Mouse (Mus musculus) layer of hippocampus, adult 8-10 months (tissue): ENCODE measurements at regions not wholly inside any gene's neighbourhood (a gene's known extent, or its start where the extent isn't known, plus 50 kb on each side); places are given as distances from the start of the nearest gene placed in this dataset.
"Not testable (repeated sequence)": the region's sequence is repeated elsewhere in the genome, so short reads cannot be mapped to it uniquely, and the experiment has no call there.

Experiments
- DNase-seq, 2 experiments: peaks; one replicate each; pipeline ENCODE4 v3.0.0; 2022; ENCODE audit warnings: low spot score in 2 of 2

GRCm38 (mm10) chr13:12726831-12727230, 73.0 kb downstream of the Prl2c3 start:
- DNase-seq, result not testable (repeated sequence)

DNA sequence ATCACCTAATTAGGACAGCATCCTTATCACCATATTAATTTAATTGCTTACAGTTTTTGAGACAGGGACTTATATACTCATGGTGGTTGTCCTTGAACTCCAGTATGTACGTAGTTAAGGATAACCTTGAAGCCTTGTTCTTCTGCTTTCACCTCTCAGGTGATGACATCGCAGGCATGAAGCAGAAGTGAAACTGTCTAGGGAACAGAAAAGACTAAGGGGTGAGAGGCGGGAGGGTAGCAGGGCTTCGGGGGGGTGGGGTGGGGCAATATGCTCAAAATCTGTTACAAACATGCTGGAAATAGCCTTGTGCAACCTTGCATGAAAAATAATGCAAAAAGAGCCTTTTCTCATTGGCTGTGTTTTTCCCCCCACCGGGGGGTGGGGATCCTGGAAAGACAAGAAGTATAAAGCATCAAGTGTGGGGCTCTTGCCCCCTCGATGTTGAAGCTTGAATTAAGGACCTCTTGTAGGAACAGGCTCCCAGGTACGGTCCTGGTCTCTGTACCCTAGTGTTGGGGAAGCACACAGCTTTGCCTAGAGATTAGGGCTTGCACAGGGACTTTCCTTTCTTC, 81.8 kb downstream of the Prl2c3 start:
- DNase-seq, result not testable (repeated sequence)

DNA sequence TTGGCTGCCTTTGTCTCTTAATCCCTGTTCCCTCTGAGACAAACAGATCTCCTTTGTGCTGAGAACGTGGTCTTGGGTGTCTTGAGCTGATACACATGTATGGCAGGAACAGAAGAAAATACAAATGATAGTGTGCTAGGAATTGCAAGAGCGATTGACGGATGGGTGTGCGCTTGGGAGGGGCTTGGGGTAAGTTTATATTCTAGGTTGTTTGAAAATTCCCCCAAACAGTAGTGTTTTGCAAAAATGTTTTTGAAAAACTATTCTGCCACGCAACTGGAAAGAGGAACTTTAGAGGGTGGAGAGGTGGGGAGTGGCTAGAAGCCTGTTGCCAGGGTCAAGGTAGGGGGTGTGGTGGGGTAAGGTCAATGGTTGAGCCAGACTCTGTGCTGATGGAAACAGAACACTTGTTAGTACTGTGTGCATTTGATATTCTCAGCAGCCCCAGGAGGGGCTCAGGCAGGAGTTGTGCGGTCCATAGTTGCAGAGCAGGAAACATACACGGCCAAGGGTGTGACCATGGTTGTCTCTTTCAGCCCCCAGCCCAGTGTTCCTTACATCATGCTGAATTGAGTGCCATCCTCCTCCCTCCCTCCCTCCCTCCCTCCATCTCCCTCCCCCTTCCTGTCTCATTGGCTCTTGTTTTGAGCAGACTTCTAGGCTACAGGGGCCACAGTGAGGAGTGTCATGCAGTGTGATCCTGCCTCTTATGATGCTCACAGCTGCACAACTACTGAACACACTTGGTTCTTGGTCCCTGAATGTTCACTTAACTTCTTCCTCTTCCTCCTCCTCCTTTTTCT, 88.2 kb downstream of the Prl2c3 start:
- no peak for DNase-seq

- not testable (repeated sequence) for DNase-seq
Observed at GRCm38 (mm10) chr13:12702804-12703612, 96.9 kb downstream of the Prl2c3 start.

- not testable (repeated sequence) for DNase-seq
Observed at GRCm38 (mm10) chr13:12702111-12702803, 97.6 kb downstream of the Prl2c3 start.

DNA sequence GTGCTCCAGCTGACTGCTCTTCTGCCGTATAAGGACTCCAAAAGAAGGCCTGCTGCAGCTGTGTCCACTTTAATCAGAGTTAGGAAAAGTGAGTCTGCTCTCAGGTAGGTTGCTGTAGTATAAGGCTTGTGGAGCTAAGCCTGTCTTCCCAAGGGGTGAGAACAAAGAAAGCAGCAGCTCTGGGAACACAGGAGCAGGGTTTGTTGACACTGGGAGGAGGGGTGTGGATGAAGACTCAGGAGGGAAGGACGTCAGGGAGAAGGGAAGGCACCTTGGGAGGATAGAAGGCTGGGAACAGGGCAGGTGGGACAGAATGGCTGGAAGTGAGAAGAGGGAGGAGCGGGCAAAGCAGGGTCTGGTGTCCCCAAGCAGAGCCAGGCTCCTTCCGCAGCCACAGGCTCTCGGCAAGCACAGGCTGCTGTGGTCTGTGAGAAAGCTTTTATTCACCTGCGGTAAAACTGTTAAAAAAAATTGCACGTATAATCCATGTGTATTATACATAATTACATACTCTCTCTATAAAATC, 106.2 kb downstream of the Prl2c3 start:
- DNase-seq, result not testable (repeated sequence)

DNA sequence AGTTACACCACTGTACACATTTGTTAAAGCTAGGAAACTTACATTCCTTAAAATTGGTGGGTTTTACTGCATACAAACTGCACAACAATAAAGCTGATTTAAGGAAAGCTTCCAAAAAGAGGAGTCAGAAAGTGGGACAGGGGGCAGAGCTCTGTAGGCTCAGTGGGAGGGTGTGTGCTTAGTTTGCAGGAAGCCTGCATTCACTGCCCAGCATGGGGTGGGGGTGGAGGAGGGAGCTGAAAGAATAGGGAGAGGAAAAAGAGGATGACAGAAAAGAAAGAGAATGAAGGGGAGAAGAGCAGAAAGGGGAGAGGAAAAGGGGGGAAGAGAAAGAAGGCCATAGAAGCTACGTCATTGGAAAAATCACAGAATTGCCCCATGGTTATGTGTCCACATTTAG, 111.1 kb downstream of the Prl2c3 start:
- DNase-seq, result not testable (repeated sequence)

GRCm38 (mm10) chr13:12688149-12688548, 111.7 kb downstream of the Prl2c3 start:
- DNase-seq, result not testable (repeated sequence)

GRCm38 (mm10) chr13:12680954-12681571, 115.4 kb downstream of the Ero1lb start:
- not testable (repeated sequence) for DNase-seq

DNA sequence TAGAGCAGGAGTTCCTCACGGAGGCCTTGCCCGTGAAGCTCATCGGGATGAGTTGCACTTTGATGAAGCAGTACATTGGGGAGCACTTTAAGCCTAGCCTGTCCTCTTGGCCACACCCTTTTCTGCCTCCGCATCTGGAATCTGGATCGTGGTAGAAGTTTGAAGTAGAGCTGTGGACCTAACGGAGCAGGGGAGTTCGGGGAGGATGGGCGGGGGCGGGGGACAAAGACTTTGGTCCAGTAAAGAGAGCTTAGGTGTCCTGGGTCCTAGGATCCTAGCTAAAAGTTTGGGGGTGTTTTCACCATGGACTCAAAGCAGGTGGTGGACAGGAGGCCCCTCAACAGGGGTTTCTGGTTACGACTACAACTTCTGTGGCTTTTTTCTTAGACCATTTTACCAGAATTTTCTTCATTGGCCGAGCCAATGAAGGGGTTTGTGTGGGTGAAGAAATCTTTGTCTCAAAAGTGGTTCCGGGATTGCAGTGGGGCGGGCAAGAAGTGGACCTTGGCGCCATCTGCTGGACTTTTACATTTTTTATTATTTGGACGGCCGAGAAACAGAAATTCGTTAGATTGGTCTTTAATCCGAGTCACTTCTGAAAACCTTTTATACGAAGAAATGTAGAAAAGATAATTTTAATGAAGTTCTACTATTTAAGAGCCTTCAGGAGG, 114.7 kb downstream of the Ero1lb start:
- peak; percentile 15 to 60 for DNase-seq

GRCm38 (mm10) chr13:12677372-12677771, 111.7 kb downstream of the Ero1lb start:
- DNase-seq, result no peak

GRCm38 (mm10) chr13:12671011-12671410, 105.3 kb downstream of the Ero1lb start:
- DNase-seq, result not testable (repeated sequence)

DNA sequence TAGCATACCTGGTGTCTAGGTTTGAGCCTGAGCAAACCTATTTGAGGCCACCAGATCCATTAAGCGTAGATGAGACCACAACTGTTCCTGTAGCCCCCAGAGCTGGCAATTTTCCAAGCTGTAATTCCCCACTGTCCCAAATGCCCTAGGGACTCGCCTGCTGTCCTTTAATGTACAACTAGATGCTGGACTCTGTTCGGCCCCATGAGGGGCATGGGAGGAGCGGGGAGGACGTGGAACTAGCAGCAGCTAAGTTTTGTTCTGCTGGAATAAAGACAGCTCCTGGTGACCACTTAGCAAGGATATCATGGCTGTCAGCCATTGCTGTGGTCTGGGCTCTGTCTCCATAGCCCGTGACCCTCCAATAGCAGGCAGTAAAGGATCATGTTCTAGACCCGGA, 103.1 kb downstream of the Ero1lb start:
- not testable (repeated sequence) for DNase-seq

DNA sequence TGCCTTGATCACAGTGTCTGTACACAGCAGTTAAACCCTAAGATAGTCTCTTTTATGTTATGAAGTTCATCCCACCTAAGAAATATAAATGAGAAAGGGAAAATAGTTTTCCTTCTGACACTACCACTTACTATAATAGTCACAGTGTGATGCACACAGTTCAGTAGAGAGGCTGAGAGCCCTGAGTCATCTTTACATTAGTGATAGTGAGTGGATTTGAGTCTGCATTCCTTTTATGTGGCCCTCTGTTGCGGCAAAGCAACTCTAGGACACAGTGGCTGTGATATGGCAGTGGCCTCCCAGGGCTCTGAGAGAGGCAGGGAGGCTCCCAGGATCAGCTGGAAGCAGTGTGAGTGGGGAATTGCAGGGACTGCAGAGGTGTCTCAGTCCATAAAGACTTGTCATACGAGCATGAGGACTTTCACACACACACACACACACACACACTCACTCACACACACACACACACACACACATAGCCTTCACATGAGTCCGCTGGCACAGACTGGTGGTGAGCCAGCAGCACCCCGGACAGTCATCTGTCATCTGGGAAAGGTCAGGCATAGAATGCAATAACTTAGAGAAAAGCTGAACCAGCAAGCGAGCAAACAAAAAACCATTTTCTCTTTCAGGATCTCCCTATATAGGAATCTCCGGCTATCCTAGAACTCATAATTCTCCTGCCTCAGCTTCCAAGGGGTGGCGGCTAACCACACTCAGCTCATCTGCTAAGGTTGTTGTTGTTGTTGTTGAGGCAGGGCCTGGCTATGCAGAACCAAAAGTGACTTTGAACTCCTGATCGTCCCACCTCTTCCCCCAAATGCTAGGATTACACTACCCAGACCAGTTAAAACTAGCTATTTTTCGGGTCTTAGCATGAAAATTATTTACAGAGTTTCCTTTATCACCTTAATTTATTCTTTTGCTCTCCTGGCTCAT, 102.3 kb downstream of the Ero1lb start:
- DNase-seq, result not testable (repeated sequence)

DNA sequence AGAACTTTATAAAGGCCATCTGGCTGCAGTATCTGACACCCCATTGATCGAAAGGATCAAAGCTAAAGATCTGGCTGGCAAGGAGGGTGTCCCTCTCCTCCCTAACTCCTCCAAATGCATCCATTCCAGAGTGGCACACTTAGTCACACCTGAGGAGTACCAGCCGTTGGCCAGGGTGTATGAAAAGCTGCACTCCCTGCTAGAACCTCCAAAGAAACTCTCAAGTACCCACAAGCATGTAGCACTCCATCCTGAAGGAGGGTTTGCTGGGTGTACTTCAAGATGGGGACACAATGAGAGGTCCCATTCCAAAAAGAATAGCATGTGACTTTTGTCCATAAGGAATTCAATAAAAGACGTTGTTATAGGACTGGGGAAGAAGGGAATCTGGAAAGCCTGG, 100.4 kb downstream of the Ero1lb start:
- not testable (repeated sequence) for DNase-seq
